Mouse (Mus musculus): ENCODE data around the gene Tmem63c. TPM values are rescaled to one million over a fixed set of nuclear protein-coding genes. Genes with fewer than 3 reads are reported as not detected.

Tmem63c gene
- polyA plus RNA-seq, 1 experiment from 2014 or later, result 13.8 TPM

GRCm38 (mm10) chr12:87017041-87017440 is 4.1 kb upstream of the Tmem63c start:
- no peaks in the 10 kb centered on the region for H3K9me3 ChIP-seq (ENCODE audit: control insufficient read depth, low read length)
- H3K4me2 ChIP-seq (replicated peaks), result no peak overlapping the region
- H3K36me3 ChIP-seq (replicated peaks; ENCODE audit: control insufficient read depth, insufficient read depth), result no peaks in the 10 kb centered on the region
- WGBS, result 53% methylated on average over 3 of the region's 3 CpGs
- H3K9ac ChIP-seq, result no peak overlapping the region
- no peak overlapping the region for H3K27ac ChIP-seq
- DNase-seq (ENCODE audit: low spot score) (no peak), ATAC-seq (ENCODE audit: low FRiP score) (no peak)
- H3K4me3 ChIP-seq (replicated peaks; ENCODE audit: low read length), result no peak overlapping the region
- H3K4me1 ChIP-seq (replicated peaks; ENCODE audit: control insufficient read depth, insufficient read depth, low read length), result no peaks in the 10 kb centered on the region
- no peaks in the 10 kb centered on the region for H3K27me3 ChIP-seq (ENCODE audit: control insufficient read depth, insufficient read depth, low read length)

GRCm38 (mm10) chr12:87018756-87019155 is 2.4 kb upstream of the Tmem63c start:
- Histone ChIP-seq H3K4me3 (replicated peaks; ENCODE audit: low read length) (no peak overlapping the region), H3K4me1 (replicated peaks; ENCODE audit: control insufficient read depth, insufficient read depth, low read length) (no peaks in the 10 kb centered on the region), H3K27me3 (ENCODE audit: control insufficient read depth, insufficient read depth, low read length) (no peaks in the 10 kb centered on the region), H3K9me3 (ENCODE audit: control insufficient read depth, low read length) (no peaks in the 10 kb centered on the region), H3K36me3 (replicated peaks; ENCODE audit: control insufficient read depth, insufficient read depth) (no peaks in the 10 kb centered on the region), H3K9ac (no peak overlapping the region), H3K4me2 (replicated peaks) (no peak overlapping the region), H3K27ac (no peak overlapping the region)
- DNase-seq (ENCODE audit: low spot score) (no peak), ATAC-seq (ENCODE audit: low FRiP score) (no peak)
- 82% methylated on average over 2 of the region's 2 CpGs for WGBS

GRCm38 (mm10) chr12:87022006-87022405 is 866 bp downstream of the Tmem63c start:
- peaks cover 4% of the 10 kb centered on the region; the same call in 1 of the 2 replicates for H3K4me1 ChIP-seq (replicated peaks; ENCODE audit: control insufficient read depth, insufficient read depth, low read length)
- H3K9ac ChIP-seq, result no peak overlapping the region
- H3K27me3 ChIP-seq (ENCODE audit: control insufficient read depth, insufficient read depth, low read length), result no peaks in the 10 kb centered on the region
- 85% methylated on average over 2 of the region's 2 CpGs for WGBS
- ATAC-seq (ENCODE audit: low FRiP score) (no peak), DNase-seq (ENCODE audit: low spot score) (no peak)
- no peaks in the 10 kb centered on the region for H3K9me3 ChIP-seq (ENCODE audit: control insufficient read depth, low read length)
- no peak overlapping the region for H3K4me3 ChIP-seq (replicated peaks; ENCODE audit: low read length)
- no peak overlapping the region for H3K27ac ChIP-seq
- H3K36me3 ChIP-seq (replicated peaks; ENCODE audit: control insufficient read depth, insufficient read depth), result no peaks in the 10 kb centered on the region
- H3K4me2 ChIP-seq (replicated peaks), result no peak overlapping the region

- no peak for ATAC-seq (ENCODE audit: low FRiP score)
- no peak overlapping the region for H3K4me2 ChIP-seq (replicated peaks)
- H3K27me3 ChIP-seq (ENCODE audit: control insufficient read depth, insufficient read depth, low read length), result no peaks in the 10 kb centered on the region
- H3K4me3 ChIP-seq (replicated peaks; ENCODE audit: low read length), result no peak overlapping the region
- no peaks in the 10 kb centered on the region for H3K36me3 ChIP-seq (replicated peaks; ENCODE audit: control insufficient read depth, insufficient read depth)
- H3K9ac ChIP-seq, result no peak overlapping the region
- WGBS, result 86% methylated on average over 3 of the region's 3 CpGs
- H3K27ac ChIP-seq, result no peak overlapping the region
- H3K4me1 ChIP-seq (replicated peaks; ENCODE audit: control insufficient read depth, insufficient read depth, low read length), result peaks cover 17% of the 10 kb centered on the region
- H3K9me3 ChIP-seq (ENCODE audit: control insufficient read depth, low read length), result no peaks in the 10 kb centered on the region
- DNase-seq (ENCODE audit: low spot score), result no peak
Observed at GRCm38 (mm10) chr12:87023456-87023855, 2.3 kb downstream of the Tmem63c start.

- Histone ChIP-seq H3K4me3 (replicated peaks; ENCODE audit: low read length) (peak overlapping the region; percentile 57), H3K4me2 (replicated peaks) (peak overlapping the region; percentile 82), H3K27ac (peak overlapping the region; percentile 81), H3K9ac (peak overlapping the region; percentile 85), H3K36me3 (replicated peaks; ENCODE audit: control insufficient read depth, insufficient read depth) (no peaks in the 10 kb centered on the region), H3K4me1 (replicated peaks; ENCODE audit: control insufficient read depth, insufficient read depth, low read length) (peaks cover 17% of the 10 kb centered on the region), H3K9me3 (ENCODE audit: control insufficient read depth, low read length) (no peaks in the 10 kb centered on the region), H3K27me3 (ENCODE audit: control insufficient read depth, insufficient read depth, low read length) (no peaks in the 10 kb centered on the region)
- peak; percentile 67 for DNase-seq (ENCODE audit: low spot score)
- ATAC-seq (ENCODE audit: low FRiP score), result peak; percentile 74
- WGBS, result 3% methylated on average over 29 of the region's 30 CpGs
Observed at GRCm38 (mm10) chr12:87026109-87026870, 5.2 kb downstream of the Tmem63c start.

- H3K4me1 ChIP-seq (replicated peaks; ENCODE audit: control insufficient read depth, insufficient read depth, low read length), result peaks cover 17% of the 10 kb centered on the region
- peak overlapping the region; percentile 81 for H3K27ac ChIP-seq
- WGBS, result 10% methylated on average over 8 of the region's 8 CpGs
- no peaks in the 10 kb centered on the region for H3K36me3 ChIP-seq (replicated peaks; ENCODE audit: control insufficient read depth, insufficient read depth)
- no peaks in the 10 kb centered on the region for H3K9me3 ChIP-seq (ENCODE audit: control insufficient read depth, low read length)
- DNase-seq (ENCODE audit: low spot score) (no peak), ATAC-seq (ENCODE audit: low FRiP score) (no peak; the same call in 1 of the 2 replicates)
- peak overlapping the region; percentile 82 for H3K4me2 ChIP-seq (replicated peaks)
- H3K9ac ChIP-seq, result peak overlapping the region; percentile 85
- H3K4me3 ChIP-seq (replicated peaks; ENCODE audit: low read length), result peak overlapping the region; percentile 57
- H3K27me3 ChIP-seq (ENCODE audit: control insufficient read depth, insufficient read depth, low read length), result no peaks in the 10 kb centered on the region
Observed at GRCm38 (mm10) chr12:87026871-87027240, 5.7 kb downstream of the Tmem63c start.

- H3K27me3 ChIP-seq (ENCODE audit: control insufficient read depth, insufficient read depth, low read length), result no peaks in the 10 kb centered on the region
- ATAC-seq (ENCODE audit: low FRiP score) (no peak), DNase-seq (ENCODE audit: low spot score) (no peak)
- peak overlapping the region; percentile 81; the same call in 1 of the 2 replicates for H3K27ac ChIP-seq
- peak overlapping the region; percentile 85; the same call in 1 of the 2 replicates for H3K9ac ChIP-seq
- H3K4me3 ChIP-seq (replicated peaks; ENCODE audit: low read length), result peak overlapping the region; percentile 57
- peak overlapping the region; percentile 82 for H3K4me2 ChIP-seq (replicated peaks)
- H3K36me3 ChIP-seq (replicated peaks; ENCODE audit: control insufficient read depth, insufficient read depth), result no peaks in the 10 kb centered on the region
- WGBS, result 48% methylated on average over 5 of the region's 5 CpGs
- H3K4me1 ChIP-seq (replicated peaks; ENCODE audit: control insufficient read depth, insufficient read depth, low read length), result peaks cover 17% of the 10 kb centered on the region
- H3K9me3 ChIP-seq (ENCODE audit: control insufficient read depth, low read length), result no peaks in the 10 kb centered on the region
Observed at GRCm38 (mm10) chr12:87027391-87027790, 6.3 kb downstream of the Tmem63c start.

- DNase-seq (ENCODE audit: low spot score) (no peak), ATAC-seq (ENCODE audit: low FRiP score) (no peak)
- WGBS, result 80% methylated on average over 2 of the region's 2 CpGs
- Histone ChIP-seq H3K9me3 (ENCODE audit: control insufficient read depth, low read length) (no peaks in the 10 kb centered on the region), H3K4me3 (replicated peaks; ENCODE audit: low read length) (no peak overlapping the region), H3K36me3 (replicated peaks; ENCODE audit: control insufficient read depth, insufficient read depth) (no peaks in the 10 kb centered on the region), H3K4me2 (replicated peaks) (peak overlapping the region; percentile 82), H3K27ac (no peak overlapping the region), H3K27me3 (ENCODE audit: control insufficient read depth, insufficient read depth, low read length) (no peaks in the 10 kb centered on the region), H3K9ac (0 out of 2 replicates have a peak overlapping the region, but pooled peaks have one; percentile 85), H3K4me1 (replicated peaks; ENCODE audit: control insufficient read depth, insufficient read depth, low read length) (peaks cover 17% of the 10 kb centered on the region)
Observed at GRCm38 (mm10) chr12:87028068-87028467, 6.9 kb downstream of the Tmem63c start.

- H3K9ac ChIP-seq, result no peak overlapping the region
- ATAC-seq (ENCODE audit: low FRiP score), result no peak
- peaks cover 17% of the 10 kb centered on the region for H3K4me1 ChIP-seq (replicated peaks; ENCODE audit: control insufficient read depth, insufficient read depth, low read length)
- no peak for DNase-seq (ENCODE audit: low spot score)
- no peaks in the 10 kb centered on the region for H3K36me3 ChIP-seq (replicated peaks; ENCODE audit: control insufficient read depth, insufficient read depth)
- 63% methylated on average over 5 of the region's 5 CpGs for WGBS
- H3K27me3 ChIP-seq (ENCODE audit: control insufficient read depth, insufficient read depth, low read length), result no peaks in the 10 kb centered on the region
- no peak overlapping the region for H3K4me3 ChIP-seq (replicated peaks; ENCODE audit: low read length)
- no peaks in the 10 kb centered on the region for H3K9me3 ChIP-seq (ENCODE audit: control insufficient read depth, low read length)
- no peak overlapping the region for H3K4me2 ChIP-seq (replicated peaks)
- no peak overlapping the region for H3K27ac ChIP-seq
Observed at GRCm38 (mm10) chr12:87029251-87029976, 8.3 kb downstream of the Tmem63c start.
